Mouse (Mus musculus) embryo, embryonic 9.5 days (tissue): Measurements from ENCODE around the gene 1810043G02Rik.
"Not testable (repeated sequence)": the region's sequence is repeated elsewhere in the genome, so short reads cannot be mapped to it uniquely, and the experiment has no call there.

Source experiments
- DNase-seq: peaks from one replicate; pipeline ENCODE4 v3.0.0-alpha.2; 2017; ENCODE audit errors: extremely low spot score

1810043G02Rik gene

DNA sequence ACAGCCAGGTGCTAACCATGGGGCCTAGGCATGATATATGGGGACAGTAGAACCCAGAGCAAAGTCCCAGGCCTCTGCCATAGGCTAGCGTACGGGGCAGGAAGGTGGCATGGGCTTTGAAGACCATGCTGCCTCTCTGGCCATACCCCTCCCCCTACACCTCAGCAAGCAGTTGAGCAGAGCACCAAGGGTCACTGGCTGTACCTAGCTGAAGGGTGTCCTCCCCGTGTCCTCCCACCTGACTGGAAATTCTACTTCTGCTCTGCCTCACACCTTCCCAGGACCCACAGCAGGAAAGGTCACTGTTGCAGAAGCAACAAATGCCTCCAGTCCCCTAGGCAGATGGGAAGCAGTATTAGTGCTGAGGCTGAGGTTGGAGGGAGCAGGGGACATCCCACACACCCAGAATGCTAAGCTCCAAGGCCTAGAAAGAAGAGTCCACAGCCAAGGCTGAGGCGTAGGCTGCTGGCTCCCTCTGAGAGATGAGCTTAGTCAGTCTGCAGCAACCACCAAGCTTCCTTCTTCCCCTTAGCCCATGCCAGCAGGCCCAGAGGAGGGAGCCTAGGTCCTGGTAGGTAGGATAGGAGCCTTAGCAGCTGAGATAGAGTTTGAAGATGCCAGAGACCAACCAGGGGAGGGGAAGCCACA, 27.6 kb downstream of the 1810043G02Rik start:
- DNase-seq = no peak

GRCm38 (mm10) chr10:78007203-78007602, 28.9 kb downstream of the 1810043G02Rik start:
- DNase-seq = no peak

GRCm38 (mm10) chr10:78008169-78008568, 29.8 kb downstream of the 1810043G02Rik start:
- no peak for DNase-seq

DNA sequence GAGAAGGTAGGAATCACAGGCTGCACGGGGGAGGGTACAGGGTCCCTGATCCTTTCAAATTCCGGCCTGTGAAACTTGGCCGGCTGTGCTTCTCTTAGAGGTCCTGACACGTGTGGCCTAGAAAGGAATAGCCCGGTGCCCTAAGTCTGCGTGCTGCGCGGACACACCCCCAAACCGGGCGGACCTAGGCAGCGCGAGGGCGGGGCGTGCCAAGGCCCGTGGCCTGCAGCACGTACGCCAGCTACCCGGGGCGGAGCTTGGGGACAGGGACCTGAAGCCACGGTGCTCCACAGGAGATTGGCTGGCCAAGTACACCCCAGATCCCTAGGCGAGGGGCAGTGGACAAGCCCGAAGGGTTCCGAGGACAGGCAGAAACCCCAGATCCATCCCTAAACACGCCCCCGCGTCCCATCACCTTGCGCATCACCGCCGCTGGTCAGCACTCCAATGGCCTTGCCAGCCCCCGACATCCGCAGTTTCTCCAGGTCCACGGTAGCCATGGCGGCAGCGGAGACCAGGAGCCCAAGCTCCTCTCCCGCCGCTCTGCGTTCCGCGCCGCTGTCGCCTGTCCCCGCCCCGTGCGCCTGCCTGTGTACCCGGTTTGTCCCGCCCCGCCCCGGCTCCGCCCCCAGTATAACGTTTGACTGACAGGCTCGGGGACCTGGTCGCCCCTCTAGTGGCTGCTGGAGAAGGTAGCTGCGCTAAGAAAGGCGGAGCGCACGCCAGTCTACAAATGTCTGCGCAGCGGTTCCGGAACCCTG, 31.0 kb downstream of the 1810043G02Rik start:
- peak; percentile 99 for DNase-seq

- no peak for DNase-seq
Measured at GRCm38 (mm10) chr10:78009945-78010293, 31.6 kb downstream of the 1810043G02Rik start, which contains the start of gene Pfkl. Gene Pfkl (minus strand): TSS chr10:78010083.

- DNase-seq = no peak
Measured at GRCm38 (mm10) chr10:78010335-78010734, 32.0 kb downstream of the 1810043G02Rik start.

DNA sequence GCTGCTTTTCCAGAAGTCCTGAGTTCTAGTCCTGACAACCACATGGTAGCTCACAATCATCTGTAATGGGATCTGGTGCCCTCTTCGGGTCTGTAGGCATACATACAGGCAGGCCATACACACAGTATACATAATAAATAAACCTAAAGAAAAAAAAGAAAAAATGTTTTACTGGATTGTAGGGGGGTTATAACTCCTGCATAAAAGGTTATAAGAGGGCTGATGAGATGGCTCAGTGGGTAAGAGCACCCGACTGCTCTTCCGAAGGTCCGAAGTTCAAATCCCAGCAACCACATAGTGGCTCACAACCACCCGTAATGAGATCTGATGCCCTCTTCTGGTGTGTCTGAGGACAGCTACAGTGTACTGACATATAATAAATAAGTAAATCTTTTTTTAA, 32.8 kb downstream of the 1810043G02Rik start:
- not testable (repeated sequence) for DNase-seq

- no peak for DNase-seq
Measured at GRCm38 (mm10) chr10:78012661-78013495, 34.6 kb downstream of the 1810043G02Rik start.

GRCm38 (mm10) chr10:78015489-78015888, 37.2 kb downstream of the 1810043G02Rik start:
- no peak for DNase-seq

DNA sequence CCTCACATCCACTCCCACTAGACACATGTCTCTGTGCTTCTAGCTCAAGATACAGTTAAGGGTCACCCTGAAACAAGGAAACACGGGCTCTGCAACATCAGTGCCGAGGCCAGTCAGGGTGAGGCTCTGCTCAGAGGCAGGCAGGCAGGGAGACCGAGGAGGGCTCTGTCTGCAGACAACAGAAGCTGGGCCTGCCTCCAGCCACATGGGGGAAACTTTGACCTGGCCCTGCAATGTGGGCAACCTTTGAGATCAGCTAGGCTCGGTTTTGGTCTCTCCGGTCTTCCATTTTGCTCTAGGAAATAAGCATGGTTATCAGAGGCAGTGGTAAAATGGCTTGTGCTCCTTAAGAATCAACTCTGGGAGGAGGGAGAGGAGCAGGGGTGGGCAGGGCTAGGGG, 38.0 kb downstream of the 1810043G02Rik start:
- no peak for DNase-seq

DNA sequence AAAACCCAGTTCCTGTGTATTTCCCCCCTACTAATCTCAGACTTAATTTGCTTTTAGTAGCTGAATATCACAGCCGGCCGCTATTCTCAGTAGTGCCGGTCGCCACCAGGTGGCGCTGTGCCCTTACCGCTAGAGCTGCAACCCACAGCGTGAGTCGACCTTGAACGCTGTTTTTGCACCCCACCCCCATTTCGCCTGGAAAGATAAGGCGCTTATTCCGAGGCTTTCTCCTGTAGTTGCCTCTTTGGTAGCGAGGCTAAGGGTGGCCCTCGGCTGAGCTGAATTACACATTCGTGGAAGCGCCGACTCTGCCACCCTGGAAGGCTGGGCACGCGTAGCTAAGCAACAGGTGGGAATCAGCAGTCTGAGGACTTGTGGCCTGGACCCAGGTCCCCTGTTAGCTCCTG, 40.5 kb downstream of the 1810043G02Rik start:
- DNase-seq = peak; percentile 70

DNA sequence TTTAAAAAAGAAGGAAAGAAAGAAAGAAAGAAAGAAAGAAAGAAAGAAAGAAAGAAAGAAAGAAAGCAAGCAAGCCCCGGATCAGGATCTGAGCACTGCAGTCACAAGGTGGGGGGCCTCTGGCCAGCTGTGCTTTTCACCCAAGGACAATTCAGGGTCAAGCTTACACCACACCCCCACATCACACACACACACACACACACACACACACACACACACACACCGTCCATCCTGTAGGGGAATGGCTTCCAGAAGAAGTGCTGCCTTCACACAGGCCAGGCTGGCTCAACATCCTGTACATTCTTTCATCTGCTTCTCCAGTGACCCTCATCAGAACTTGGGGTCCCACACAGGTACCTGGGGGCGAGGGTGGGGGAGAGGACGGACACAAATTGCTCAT, 41.0 kb downstream of the 1810043G02Rik start:
- DNase-seq = no peak

DNA sequence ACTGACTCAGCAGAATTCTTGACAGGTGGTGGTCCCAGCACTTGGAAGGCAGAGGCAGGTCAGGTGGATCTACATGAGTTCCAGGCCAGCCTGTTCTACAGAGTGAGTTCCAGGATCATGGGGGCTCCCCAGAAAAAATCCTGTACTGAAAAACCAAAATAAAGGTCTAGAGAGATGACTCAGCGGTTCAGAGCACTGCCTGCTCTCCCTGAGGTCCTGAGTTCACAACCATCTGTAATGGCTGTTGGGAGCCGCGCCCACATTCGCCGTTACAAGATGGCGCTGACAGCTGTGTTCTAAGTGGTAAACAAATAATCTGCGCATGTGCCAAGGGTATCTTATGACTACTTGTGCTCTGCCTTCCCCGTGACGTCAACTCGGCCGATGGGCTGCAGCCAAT, 41.7 kb downstream of the 1810043G02Rik start:
- DNase-seq = not testable (repeated sequence)

DNA sequence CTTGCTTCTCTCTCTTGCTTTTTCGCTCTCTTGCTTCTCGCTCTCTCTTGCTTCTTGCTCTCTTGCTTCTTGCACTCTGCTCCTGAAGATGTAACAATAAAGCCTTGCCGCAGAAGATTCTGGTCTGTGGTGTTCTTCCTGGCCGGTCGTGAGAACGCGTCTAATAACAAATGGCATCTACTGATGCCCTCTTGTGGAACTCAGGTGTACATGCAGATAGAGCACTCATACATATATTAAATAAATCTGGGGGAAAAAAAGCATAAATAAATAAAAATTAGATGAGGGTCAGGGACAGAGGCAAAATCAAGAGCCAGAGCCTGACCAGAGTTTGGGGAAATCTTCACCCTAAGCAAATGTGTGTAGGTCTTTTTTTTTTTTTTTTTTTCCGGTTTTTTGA, 47.1 kb downstream of the 1810043G02Rik start:
- not testable (repeated sequence) for DNase-seq

DNA sequence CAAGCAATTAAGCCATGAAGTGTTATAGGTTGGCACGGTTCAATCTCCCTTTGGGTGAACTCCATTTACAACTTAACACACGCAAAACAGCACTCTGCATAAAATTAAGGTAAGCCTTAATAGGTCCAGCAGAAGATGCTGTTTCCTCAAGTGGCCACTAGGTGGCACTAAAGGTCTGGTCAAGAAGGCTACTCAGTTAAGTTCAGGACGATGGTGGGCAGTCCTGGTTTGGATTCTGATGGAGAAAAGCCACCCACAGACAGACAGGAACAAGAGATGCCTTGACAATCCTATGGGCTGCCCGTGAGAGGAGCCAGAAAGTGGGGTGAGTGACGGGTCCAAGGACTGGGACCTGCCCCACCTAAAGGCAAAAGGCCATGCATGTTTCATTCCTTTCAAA, 49.8 kb downstream of the 1810043G02Rik start:
- peak; percentile 73 for DNase-seq

- DNase-seq = no peak
Measured at GRCm38 (mm10) chr10:78029080-78029479, 50.8 kb downstream of the 1810043G02Rik start.

DNA sequence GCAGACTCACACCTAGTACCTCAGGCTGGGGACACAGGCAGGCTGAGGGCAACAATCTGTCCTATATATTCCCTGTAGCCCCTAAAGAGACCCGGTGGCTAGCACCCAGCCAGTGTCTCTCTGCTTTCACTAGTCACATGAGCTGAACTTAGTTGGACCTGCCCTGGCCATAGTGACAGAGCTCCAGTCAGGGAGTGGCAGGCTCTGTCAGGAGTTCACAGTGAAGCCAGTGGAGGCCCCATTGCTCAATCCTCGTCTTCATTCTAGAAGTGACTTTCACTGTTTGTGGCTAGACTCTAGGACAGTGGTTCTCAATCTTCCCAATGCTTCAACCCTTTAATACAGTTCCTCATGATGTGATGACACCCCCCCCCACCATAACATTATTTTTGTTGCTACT, 53.7 kb downstream of the 1810043G02Rik start:
- no peak for DNase-seq
